Mouse (Mus musculus) bone marrow, adult 2 months (tissue): Measurements from ENCODE around the gene Ptn. TPM values are rescaled to one million over a fixed set of nuclear protein-coding genes. Genes with fewer than 3 reads are reported as not detected.

Source experiments
- H3K27ac ChIP-seq: fragments of 200-500 bp; 2 replicates; pipeline ENCODE4 v1.5.1; 2012; ENCODE audit warnings: low read depth, mild to moderate bottlenecking, control low read depth, inconsistent platforms, low read length; ENCODE audit not compliant: control insufficient read depth, poor library complexity, insufficient read depth
- H3K4me1 ChIP-seq: fragments of 200-500 bp; 2 replicates; pipeline ENCODE4 v1.6.1; 2011; ENCODE audit warnings: low read length; ENCODE audit not compliant: control insufficient read depth, insufficient read depth
- H3K4me3 ChIP-seq: fragments of 200-500 bp; replicated peaks from 2 replicates; pipeline ENCODE3; 2011; ENCODE audit warnings: mild to moderate bottlenecking, low read depth, low read length, control low read depth; ENCODE audit not compliant: control insufficient read depth
- CTCF ChIP-seq: fragments of 200-500 bp; IDR thresholded peaks from 2 replicates; pipeline ENCODE4 v1.5.1; 2011; ENCODE audit warnings: low read length, control low read depth; ENCODE audit not compliant: control insufficient read depth, insufficient read depth
- POLR2A ChIP-seq: fragments of 200-500 bp; IDR thresholded peaks from 2 replicates; pipeline ENCODE4 v1.6.1; 2011; ENCODE audit warnings: low read depth, mild to moderate bottlenecking, control low read depth, low read length, borderline replicate concordance; ENCODE audit not compliant: control insufficient read depth
- WGBS: fragments of 180-500 bp; shearing (Covaris S2); methylation state at CpG from one replicate; pipeline ENCODE4 v1.1.7; 2018; 5-methylcytosine and 5-hydroxymethylcytosine counted together
- polyA plus RNA-seq: library from polyadenylated mRNA; stranded (reverse); fragments of >200 nt; gene quantifications from 2 replicates; pipeline ENCODE4 v1.2.4, GENCODE M21; 2011; ENCODE audit warnings: low replicate concordance; ENCODE audit not compliant: missing spikeins, insufficient read depth, insufficient read length

Ptn gene
- polyA plus RNA-seq, 1 experiment: 23.8 TPM

DNA sequence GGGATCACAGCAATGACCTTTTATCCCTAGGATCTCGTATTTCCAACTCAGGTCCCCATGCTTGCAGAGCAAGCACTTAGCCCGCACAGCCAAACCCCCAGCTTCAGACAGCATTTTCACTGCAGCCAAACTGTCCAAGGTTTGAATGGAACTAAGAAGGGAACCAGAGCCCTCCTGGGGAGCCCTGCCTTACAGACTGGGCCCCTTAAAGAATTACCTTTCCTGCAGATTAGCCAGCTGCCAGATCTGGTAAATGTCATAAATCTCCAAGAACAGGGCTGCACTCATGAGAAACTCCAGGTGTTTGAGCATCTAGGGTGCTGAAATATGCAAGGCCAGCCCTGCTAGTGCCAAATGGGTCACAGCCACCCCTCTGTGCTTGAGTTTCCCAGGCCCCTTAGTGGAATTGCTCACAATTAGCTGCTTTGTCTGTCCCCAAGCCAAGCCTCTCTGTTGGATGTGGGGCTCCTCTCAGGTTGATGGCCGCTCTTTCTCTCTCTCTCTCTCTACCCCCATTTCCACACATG, 25.3 kb downstream of the Ptn start:
- Histone ChIP-seq H3K27ac (no peak overlapping the region), H3K4me3 (no peak overlapping the region), H3K4me1 (no peaks in the 10 kb centered on the region)
- TF ChIP-seq POLR2A (no peak), CTCF (no peak)
- WGBS: 76% methylated on average over 3 of the region's 3 CpGs

DNA sequence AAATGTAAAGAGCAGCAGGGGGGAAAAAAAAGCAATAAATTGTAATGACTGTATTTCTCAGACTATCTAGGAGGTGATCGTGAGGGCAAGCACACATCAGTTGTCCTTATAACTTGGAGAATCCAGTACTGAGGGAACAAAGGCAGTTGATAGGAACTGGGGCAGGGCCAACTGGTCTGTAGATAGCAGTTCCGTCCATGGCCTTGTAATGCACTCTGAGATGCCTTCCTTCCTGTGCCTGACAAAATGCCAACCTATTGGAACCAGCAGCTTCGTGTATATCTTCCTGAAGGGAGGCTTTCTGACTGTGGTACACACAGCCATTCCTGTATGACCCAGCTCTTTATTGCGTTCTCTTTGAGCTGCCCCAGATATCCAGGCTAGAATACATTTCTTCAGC, 27.5 kb downstream of the Ptn start:
- no peak for TF ChIP-seq CTCF
- no peak for TF ChIP-seq POLR2A
- Histone ChIP-seq H3K4me1 (no peaks in the 10 kb centered on the region), H3K27ac (no peak overlapping the region), H3K4me3 (no peak overlapping the region)
- 77% methylated on average over 4 of the region's 4 CpGs for WGBS

DNA sequence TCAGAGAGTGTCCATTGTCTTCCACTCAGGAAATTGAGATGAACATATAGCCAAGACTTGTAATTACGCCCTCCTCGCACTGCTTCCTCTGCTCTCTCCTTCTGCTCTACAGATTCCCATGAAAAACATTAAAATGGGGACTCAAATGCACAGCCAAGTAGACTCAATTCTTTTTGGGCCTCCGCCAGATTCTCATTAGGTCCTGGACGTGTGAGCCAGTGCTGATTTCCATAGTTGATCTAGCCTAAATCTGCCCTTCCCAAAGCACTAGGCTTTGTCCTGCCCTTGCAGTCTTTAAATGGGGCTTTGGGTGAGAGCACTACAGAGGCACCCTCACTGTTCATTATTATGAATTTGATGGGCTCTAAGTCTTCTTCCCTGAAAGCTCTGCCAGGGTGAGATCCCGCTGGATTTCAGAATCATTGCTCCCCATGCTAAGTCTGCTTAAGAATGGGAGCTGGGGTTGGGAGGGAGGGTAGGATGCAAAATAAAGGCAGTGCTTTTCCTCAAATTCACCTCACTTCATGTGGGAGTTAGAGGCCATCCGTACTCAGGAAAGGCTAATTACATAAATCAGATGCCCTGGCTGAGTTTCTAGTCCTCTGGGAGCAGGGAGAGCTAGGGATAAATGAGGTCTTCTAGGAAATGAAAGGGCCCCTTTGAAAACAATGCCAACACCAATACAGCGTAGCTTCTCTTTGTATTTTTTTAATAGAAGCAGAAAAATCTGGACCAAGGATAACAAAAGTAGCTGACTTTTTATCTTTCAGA, 32.3 kb downstream of the Ptn start:
- 75% methylated on average over 7 of the region's 7 CpGs for WGBS
- H3K4me1 ChIP-seq: no peaks in the 10 kb centered on the region
- no peak overlapping the region for H3K27ac ChIP-seq
- TF ChIP-seq CTCF: no peak
- no peak for TF ChIP-seq POLR2A
- no peak overlapping the region for H3K4me3 ChIP-seq

DNA sequence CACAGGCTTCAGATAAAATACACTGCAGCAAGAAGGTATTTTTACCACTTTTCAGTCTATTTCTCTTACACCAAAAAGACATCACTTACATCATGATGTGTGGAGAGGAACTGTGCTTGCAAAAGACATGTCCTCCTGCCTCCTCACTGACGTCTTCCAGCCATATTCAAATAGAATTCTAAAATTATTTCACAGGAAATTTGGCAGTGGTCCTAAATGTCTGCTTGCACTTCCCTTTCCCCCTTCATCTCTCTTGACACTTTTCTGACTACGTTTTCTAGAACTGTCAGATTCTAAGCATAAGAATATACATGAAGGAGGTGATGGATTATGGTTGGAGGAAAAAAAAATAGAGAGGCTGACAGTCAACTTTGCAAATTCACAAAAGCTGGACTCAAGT, 33.0 kb downstream of the Ptn start:
- 1% methylated on average over 2 of the region's 2 CpGs for WGBS
- TF ChIP-seq CTCF (no peak), POLR2A (no peak)
- H3K27ac ChIP-seq: no peak overlapping the region
- no peak overlapping the region for H3K4me3 ChIP-seq
- no peaks in the 10 kb centered on the region for H3K4me1 ChIP-seq

DNA sequence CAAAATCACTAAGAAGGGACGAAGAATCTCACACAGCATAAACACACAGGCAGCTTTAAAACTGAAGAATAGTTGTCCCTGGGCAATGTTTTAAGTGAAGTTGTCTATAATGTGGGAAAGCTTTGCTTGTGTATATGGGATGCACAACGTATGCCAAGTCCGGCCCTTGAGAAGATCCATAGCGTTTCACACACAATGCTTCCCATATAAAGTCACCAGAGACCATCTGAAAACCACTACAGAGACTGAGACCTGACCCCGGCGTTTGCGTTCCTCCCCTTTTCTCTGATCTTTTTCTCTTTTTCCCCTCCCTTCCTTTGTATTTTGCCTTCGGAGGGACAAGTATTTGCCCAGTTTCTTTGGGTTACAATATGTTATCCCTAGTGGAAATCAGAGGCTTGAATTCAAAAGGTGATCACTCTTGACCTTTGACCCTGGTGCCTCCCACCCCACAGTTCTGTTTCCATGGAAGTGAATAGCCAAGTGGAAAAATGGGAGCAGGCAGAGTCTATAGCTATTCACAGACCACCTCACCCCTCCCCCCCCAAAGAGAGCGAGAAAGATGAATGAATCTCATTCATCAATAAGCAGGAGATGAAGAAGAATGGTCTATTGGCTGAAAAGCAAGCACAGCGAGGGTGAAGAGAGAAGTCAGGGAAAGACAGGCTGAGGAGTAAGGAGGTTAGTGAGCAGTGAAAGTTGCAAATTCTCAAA, 34.2 kb downstream of the Ptn start:
- no peak overlapping the region for H3K27ac ChIP-seq
- 80% methylated on average over 10 of the region's 10 CpGs for WGBS
- TF ChIP-seq POLR2A: no peak
- no peak for TF ChIP-seq CTCF
- no peak overlapping the region for H3K4me3 ChIP-seq
- H3K4me1 ChIP-seq: no peaks in the 10 kb centered on the region

DNA sequence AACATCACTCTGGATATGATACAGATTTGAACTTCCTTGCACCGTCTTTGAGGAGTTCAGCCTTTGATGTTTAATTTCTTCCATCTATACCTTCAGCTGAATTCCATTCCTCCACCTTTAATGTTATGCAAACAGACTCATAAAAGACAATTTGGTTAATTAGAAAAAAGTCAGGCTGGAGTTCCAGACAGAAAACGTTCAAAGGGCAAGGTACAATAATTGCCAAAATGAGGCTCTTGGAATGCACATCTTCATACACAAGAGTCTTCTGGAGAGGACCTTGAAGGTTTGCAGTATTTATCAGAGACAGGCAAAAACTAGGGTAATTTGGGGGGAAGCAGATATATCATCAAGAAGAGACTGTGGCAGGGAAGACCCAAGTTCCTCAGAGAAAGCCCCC, 37.5 kb downstream of the Ptn start:
- WGBS: 69% methylated on average over 2 of the region's 2 CpGs
- TF ChIP-seq CTCF (no peak), POLR2A (no peak)
- Histone ChIP-seq H3K4me1 (no peaks in the 10 kb centered on the region), H3K4me3 (no peak overlapping the region), H3K27ac (no peak overlapping the region)

DNA sequence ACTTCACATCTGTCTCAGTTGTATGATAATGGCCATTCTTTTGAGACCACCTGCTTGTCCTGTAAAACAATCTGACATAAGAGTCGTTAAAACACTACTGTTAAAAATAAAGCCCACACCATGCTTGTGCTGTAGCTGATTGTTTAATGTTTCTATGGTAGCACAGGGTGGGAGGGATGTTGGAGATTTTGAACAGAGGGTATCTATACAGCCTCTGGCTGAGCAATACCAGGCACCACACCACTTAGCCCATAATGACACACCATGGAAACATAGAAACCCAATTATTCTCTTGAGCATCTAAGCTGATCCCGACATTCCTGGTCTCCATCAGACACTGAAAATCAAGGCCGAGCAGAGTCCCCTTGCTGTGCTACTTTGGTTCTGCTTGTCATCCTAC, 41.0 kb downstream of the Ptn start:
- TF ChIP-seq CTCF (no peak), POLR2A (no peak)
- 75% methylated on average over 3 of the region's 3 CpGs for WGBS
- Histone ChIP-seq H3K27ac (no peak overlapping the region), H3K4me1 (no peaks in the 10 kb centered on the region), H3K4me3 (no peak overlapping the region)

DNA sequence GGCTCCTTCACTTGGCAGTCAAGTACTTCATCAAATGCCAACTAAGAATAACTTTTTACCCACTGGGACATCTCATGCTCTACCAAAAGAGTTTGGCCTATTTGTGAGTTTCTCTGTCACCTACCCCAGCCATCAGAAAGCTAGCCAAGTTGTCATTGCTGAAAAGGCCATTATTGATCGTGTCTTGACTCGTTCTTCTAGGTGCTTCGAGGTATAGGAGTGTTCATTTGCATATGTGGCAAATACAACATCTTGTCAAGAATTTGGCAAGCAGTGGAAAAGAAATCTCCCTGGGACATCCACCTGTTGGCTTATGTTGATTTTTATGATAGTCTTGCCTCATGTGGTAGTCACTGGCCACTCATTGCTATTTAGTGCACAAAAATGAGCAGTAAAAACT, 43.1 kb downstream of the Ptn start:
- Histone ChIP-seq H3K4me1 (no peaks in the 10 kb centered on the region), H3K4me3 (no peak overlapping the region), H3K27ac (no peak overlapping the region)
- TF ChIP-seq CTCF (no peak), POLR2A (no peak)
- WGBS: 83% methylated on average over 3 of the region's 3 CpGs

DNA sequence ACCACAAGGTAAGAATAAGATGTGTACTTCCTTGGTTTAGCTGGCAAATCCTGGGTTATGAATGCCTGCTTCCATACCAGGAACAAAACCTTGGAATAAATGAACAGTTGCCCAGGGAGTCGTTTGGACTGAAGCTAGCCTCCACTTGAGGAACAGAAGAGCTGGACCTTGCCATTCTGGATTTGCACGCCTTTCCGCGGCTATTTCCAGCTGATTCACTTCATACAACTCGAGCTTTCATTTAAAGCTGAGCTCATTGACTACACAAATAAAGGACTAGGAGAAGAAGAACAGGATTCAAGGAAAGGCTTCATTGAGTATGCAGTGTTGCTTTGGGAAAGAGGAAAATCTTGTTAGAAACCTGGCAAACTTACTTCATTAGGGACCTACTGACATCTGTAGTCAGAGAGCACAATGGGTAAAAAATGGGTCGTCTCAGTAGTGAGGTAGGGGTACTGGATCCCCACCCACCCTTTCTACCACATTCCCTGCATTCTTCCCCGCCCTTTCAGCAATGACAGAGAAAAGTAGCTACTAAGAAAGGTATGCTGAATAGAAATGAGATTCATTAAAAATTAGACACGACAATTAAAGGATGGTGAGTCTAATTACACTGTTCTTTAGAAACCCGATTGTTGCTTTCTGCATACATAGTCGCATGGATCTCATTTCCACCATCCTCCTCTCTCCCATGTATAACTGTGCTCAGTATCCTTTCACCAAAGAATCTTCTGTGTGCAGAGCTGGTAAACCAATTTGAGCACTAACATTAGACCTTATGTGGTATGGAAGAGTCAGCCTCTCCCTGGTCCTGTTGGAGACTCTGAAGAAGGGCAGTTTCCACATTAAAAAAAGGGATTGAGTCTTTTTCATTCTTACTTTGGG, 54.8 kb downstream of the Ptn start:
- no peak overlapping the region for H3K27ac ChIP-seq
- no peak overlapping the region for H3K4me3 ChIP-seq
- no peak for TF ChIP-seq POLR2A
- TF ChIP-seq CTCF: no peak
- H3K4me1 ChIP-seq: no peaks in the 10 kb centered on the region
- WGBS: 74% methylated on average over 10 of the region's 10 CpGs
